Mouse (Mus musculus): ENCODE data around the gene Tcam1.

- peak; percentile 15 for TF ChIP-seq CTCF (IDR thresholded peaks at IDR 0.05)
- TF ChIP-seq EP300 (IDR thresholded peaks at IDR 0.05): no peak
Observed at GRCm38 (mm10) chr11:106318406-106319366, 42.2 kb downstream of the Tcam1 start.
